ENCODE assay signal across 15 mouse cellular contexts in genomic region chr8:86669259-86669658, GRCm38 (mm10). TPM values are rescaled to one million over a fixed set of nuclear protein-coding genes. Genes with fewer than 3 reads are reported as not detected.
DNase-seq lines count a peak whose midpoint lies in the region; ATAC-seq and TF ChIP-seq lines count a peak whose summit lies in the region.
"Had no signal": no experiment of that assay in that cellular context is flagged by ENCODE, and none has a peak within 500 bp of the region (broad histone marks: within the 10 kb centered on the region; RNA-seq: fewer than 3 reads in every experiment).

No protein-coding gene starts in this region.

- TF ChIP-seq EP300 in stomach, postnatal 0 days (optimal IDR thresholded peaks at IDR 0.05): no peak

- peaks cover 34% of the 10 kb centered on the region for H3K36me3 ChIP-seq in intestine, embryonic 14.5 days (ENCODE audit: control insufficient read depth, insufficient read depth, low read length)
- peaks cover 31% of the 10 kb centered on the region for H3K36me3 ChIP-seq in intestine, postnatal 0 days (ENCODE audit: control insufficient read depth, insufficient read depth)
- peaks cover under 1% of the 10 kb centered on the region for H3K36me3 ChIP-seq in midbrain, embryonic 11.5 days (ENCODE audit: control insufficient read depth, insufficient read depth, low read length)
- H3K36me3 ChIP-seq in midbrain, embryonic 13.5 days: peaks cover 53% of the 10 kb centered on the region
- H3K36me3 ChIP-seq in limb, embryonic 15.5 days: peaks cover 21% of the 10 kb centered on the region
- H3K36me3 ChIP-seq in stomach, postnatal 0 days (ENCODE audit: control insufficient read depth, insufficient read depth, low read length): peaks cover 9% of the 10 kb centered on the region; the same call in 1 of the 2 replicates

- ATAC-seq in intestine, embryonic 14.5 days (replicated peaks; ENCODE audit: low FRiP score, low TSS enrichment, low read depth): 0 out of 2 replicates have a peak, but pooled peaks have one; percentile 43
- no peak for ATAC-seq in intestine, postnatal 0 days
- no peak for ATAC-seq in midbrain, embryonic 11.5 days (ENCODE audit: low FRiP score)
- ATAC-seq in midbrain, embryonic 13.5 days: no peak
- ATAC-seq in limb, embryonic 15.5 days (ENCODE audit: insufficient number of reproducible peaks, low FRiP score, low TSS enrichment, low read depth): peak; percentile 35; the same call in 1 of the 2 replicates
- ATAC-seq in stomach, postnatal 0 days (ENCODE audit: low FRiP score, low TSS enrichment): peak; percentile 66; the same call in 1 of the 2 replicates

- 54% methylated on average over 4 of the region's 4 CpGs for WGBS in intestine, embryonic 14.5 days
- WGBS in intestine, postnatal 0 days: 65% methylated on average over 4 of the region's 4 CpGs
- 75% methylated on average over 4 of the region's 4 CpGs for WGBS in midbrain, embryonic 11.5 days
- 73% methylated on average over 4 of the region's 4 CpGs for WGBS in midbrain, embryonic 13.5 days
- 69% methylated on average over 4 of the region's 4 CpGs for WGBS in limb, embryonic 15.5 days
- 59% methylated on average over 4 of the region's 4 CpGs for WGBS in stomach, postnatal 0 days

- H3K4me3 ChIP-seq in intestine, embryonic 14.5 days (ENCODE audit: low read depth, low read length): no peak overlapping the region
- H3K4me3 ChIP-seq in intestine, postnatal 0 days (ENCODE audit: low read depth, low read length): no peak overlapping the region
- H3K4me3 ChIP-seq in midbrain, embryonic 11.5 days (ENCODE audit: low read depth, low read length): no peak overlapping the region
- no peak overlapping the region for H3K4me3 ChIP-seq in midbrain, embryonic 13.5 days (replicated peaks)
- H3K4me3 ChIP-seq in limb, embryonic 15.5 days: no peak overlapping the region
- no peak overlapping the region for H3K4me3 ChIP-seq in stomach, postnatal 0 days (ENCODE audit: low read depth, low read length)
- H3K4me3 ChIP-seq: forebrain, embryonic 15.5 days; heart, embryonic 13.5 days; left cerebral cortex, adult 2 months; limb, embryonic 13.5 days had no signal

- peak overlapping the region; percentile 59 for H3K27ac ChIP-seq in intestine, embryonic 14.5 days (ENCODE audit: low read depth)
- no peak overlapping the region; the same call in 1 of the 2 replicates for H3K27ac ChIP-seq in intestine, postnatal 0 days (ENCODE audit: low read depth, low read length)
- no peak overlapping the region for H3K27ac ChIP-seq in midbrain, embryonic 11.5 days (ENCODE audit: low read depth, low read length)
- H3K27ac ChIP-seq in midbrain, embryonic 13.5 days: no peak overlapping the region
- H3K27ac ChIP-seq in limb, embryonic 15.5 days: peak overlapping the region; percentile 54
- H3K27ac ChIP-seq in stomach, postnatal 0 days (replicated peaks): peak overlapping the region; percentile 59; the same call in 1 of the 2 replicates
- H3K27ac ChIP-seq: forebrain, embryonic 15.5 days; heart, embryonic 13.5 days; left cerebral cortex, adult 2 months; limb, embryonic 13.5 days had no signal

- no peaks in the 10 kb centered on the region; the same call in 1 of the 2 replicates for H3K4me1 ChIP-seq in intestine, embryonic 14.5 days (replicated peaks; ENCODE audit: control insufficient read depth, insufficient read depth, low read length)
- no peaks in the 10 kb centered on the region for H3K4me1 ChIP-seq in intestine, postnatal 0 days (replicated peaks; ENCODE audit: control insufficient read depth, insufficient read depth, low read length)
- H3K4me1 ChIP-seq in midbrain, embryonic 11.5 days (ENCODE audit: control insufficient read depth, insufficient read depth, low read length): no peaks in the 10 kb centered on the region
- no peaks in the 10 kb centered on the region for H3K4me1 ChIP-seq in midbrain, embryonic 13.5 days (replicated peaks)
- no peaks in the 10 kb centered on the region for H3K4me1 ChIP-seq in limb, embryonic 15.5 days
- no peaks in the 10 kb centered on the region for H3K4me1 ChIP-seq in stomach, postnatal 0 days (replicated peaks; ENCODE audit: control insufficient read depth, insufficient read depth)
- H3K4me1 ChIP-seq: forebrain, embryonic 15.5 days; heart, embryonic 13.5 days had no signal

- no peaks in the 10 kb centered on the region for H3K9me3 ChIP-seq in intestine, embryonic 14.5 days (ENCODE audit: control insufficient read depth, low read length)
- H3K9me3 ChIP-seq in intestine, postnatal 0 days (ENCODE audit: control insufficient read depth): no peaks in the 10 kb centered on the region
- H3K9me3 ChIP-seq in midbrain, embryonic 11.5 days (ENCODE audit: control insufficient read depth, low read length): no peaks in the 10 kb centered on the region
- no peaks in the 10 kb centered on the region for H3K9me3 ChIP-seq in midbrain, embryonic 13.5 days
- H3K9me3 ChIP-seq in limb, embryonic 15.5 days: no peaks in the 10 kb centered on the region
- H3K9me3 ChIP-seq in stomach, postnatal 0 days (ENCODE audit: control insufficient read depth, low read length): no peaks in the 10 kb centered on the region
- H3K9me3 ChIP-seq: forebrain, embryonic 15.5 days; heart, embryonic 13.5 days; limb, embryonic 13.5 days had no signal

- H3K4me2 ChIP-seq in intestine, embryonic 14.5 days (ENCODE audit: low read length): no peak overlapping the region
- H3K4me2 ChIP-seq in intestine, postnatal 0 days (replicated peaks; ENCODE audit: low read depth): no peak overlapping the region
- no peak overlapping the region for H3K4me2 ChIP-seq in midbrain, embryonic 11.5 days
- H3K4me2 ChIP-seq in midbrain, embryonic 13.5 days (replicated peaks): no peak overlapping the region
- H3K4me2 ChIP-seq in limb, embryonic 15.5 days: no peak overlapping the region
- no peak overlapping the region for H3K4me2 ChIP-seq in stomach, postnatal 0 days (replicated peaks; ENCODE audit: low read depth)
- H3K4me2 ChIP-seq: forebrain, embryonic 15.5 days; heart, embryonic 13.5 days; limb, embryonic 13.5 days had no signal

- TF ChIP-seq CTCF in intestine, postnatal 0 days (IDR thresholded peaks at IDR 0.05; ENCODE audit: low read depth): no peak
- no peak for TF ChIP-seq CTCF in stomach, postnatal 0 days (IDR thresholded peaks at IDR 0.05; ENCODE audit: low read depth)

- no peak overlapping the region for H3K9ac ChIP-seq in intestine, embryonic 14.5 days (ENCODE audit: low read length)
- H3K9ac ChIP-seq in intestine, postnatal 0 days (ENCODE audit: low read depth, low read length): no peak overlapping the region
- H3K9ac ChIP-seq in midbrain, embryonic 11.5 days (ENCODE audit: low read length): no peak overlapping the region
- no peak overlapping the region for H3K9ac ChIP-seq in midbrain, embryonic 13.5 days (replicated peaks)
- H3K9ac ChIP-seq in limb, embryonic 15.5 days: no peak overlapping the region
- no peak overlapping the region for H3K9ac ChIP-seq in stomach, postnatal 0 days (ENCODE audit: low read length)
- H3K9ac ChIP-seq: forebrain, embryonic 15.5 days; heart, embryonic 13.5 days; limb, embryonic 13.5 days had no signal

- DNase-seq in intestine, embryonic 14.5 days (ENCODE audit: low spot score): no peak
- DNase-seq in midbrain, embryonic 11.5 days (ENCODE audit: low spot score, missing footprints): peak; percentile 74
- DNase-seq in stomach, postnatal 0 days (ENCODE audit: low spot score): no peak
- no peak for DNase-seq in cerebellum, postnatal 36 days
- DNase-seq: heart, postnatal 4 days; lung, postnatal 14 days; right cerebral cortex, adult 18-20 months; thymus, postnatal 14 days had no signal

- no peaks in the 10 kb centered on the region for H3K27me3 ChIP-seq in intestine, embryonic 14.5 days (replicated peaks; ENCODE audit: control insufficient read depth, insufficient read depth, low read length)
- H3K27me3 ChIP-seq in intestine, postnatal 0 days (replicated peaks; ENCODE audit: control insufficient read depth, insufficient read depth, low read length): no peaks in the 10 kb centered on the region
- no peaks in the 10 kb centered on the region for H3K27me3 ChIP-seq in midbrain, embryonic 11.5 days (ENCODE audit: control insufficient read depth, insufficient read depth, low read length)
- no peaks in the 10 kb centered on the region for H3K27me3 ChIP-seq in midbrain, embryonic 13.5 days
- H3K27me3 ChIP-seq in limb, embryonic 15.5 days: no peaks in the 10 kb centered on the region
- H3K27me3 ChIP-seq in stomach, postnatal 0 days (ENCODE audit: control insufficient read depth, insufficient read depth, low read length): no peaks in the 10 kb centered on the region
- H3K27me3 ChIP-seq: forebrain, embryonic 15.5 days; heart, embryonic 13.5 days; limb, embryonic 13.5 days had no signal

RNA-seq across cellular contexts. Expression of gene Lonp2, which starts 45.4 kb away (rescaled TPM):
- polyA plus RNA-seq in intestine, embryonic 14.5 days (2014; fragmentation: Nextera tagmentation; extraction: Ambion mirVana): 47.2 and 55.0 TPM in 2 replicates
- polyA plus RNA-seq in intestine, postnatal 0 days (2015; fragmentation: Nextera tagmentation; extraction: Ambion mirVana): 53.5 and 56.7 TPM in 2 replicates
- polyA plus RNA-seq in midbrain, embryonic 11.5 days (2014; fragmentation: Nextera tagmentation; extraction: Ambion mirVana): 76.8 and 79.4 TPM in 2 replicates
- 88.3 and 93.5 TPM in 2 replicates for polyA plus RNA-seq in midbrain, embryonic 13.5 days (2015; fragmentation: Nextera tagmentation; extraction: Ambion mirVana)
- 53.3 and 56.3 TPM in 2 replicates for polyA plus RNA-seq in limb, embryonic 15.5 days (2015; fragmentation: Nextera tagmentation; extraction: Ambion mirVana)
- polyA plus RNA-seq in stomach, postnatal 0 days (2015; fragmentation: Nextera tagmentation; extraction: Ambion mirVana): 36.2 and 38.4 TPM in 2 replicates

Comparison
In these comparisons a context has a peak if more than half of its experiments do, and no peak if none do; other contexts are left out.
1. ATAC-seq: peak in intestine, embryonic 14.5 days (single experiment), limb, embryonic 15.5 days (single experiment) and stomach, postnatal 0 days (single experiment); none in intestine, postnatal 0 days (single experiment), midbrain, embryonic 11.5 days (single experiment) and midbrain, embryonic 13.5 days (single experiment).
2. H3K27ac ChIP-seq: peak in intestine, embryonic 14.5 days (single experiment), limb, embryonic 15.5 days (single experiment) and stomach, postnatal 0 days (single experiment); none in intestine, postnatal 0 days (single experiment), midbrain, embryonic 11.5 days (single experiment) and midbrain, embryonic 13.5 days (single experiment).